Mouse (Mus musculus): ENCODE data around the gene Omt2b.
"Not testable (repeated sequence)": the region's sequence is repeated elsewhere in the genome, so short reads cannot be mapped to it uniquely, and the experiment has no call there.

DNA sequence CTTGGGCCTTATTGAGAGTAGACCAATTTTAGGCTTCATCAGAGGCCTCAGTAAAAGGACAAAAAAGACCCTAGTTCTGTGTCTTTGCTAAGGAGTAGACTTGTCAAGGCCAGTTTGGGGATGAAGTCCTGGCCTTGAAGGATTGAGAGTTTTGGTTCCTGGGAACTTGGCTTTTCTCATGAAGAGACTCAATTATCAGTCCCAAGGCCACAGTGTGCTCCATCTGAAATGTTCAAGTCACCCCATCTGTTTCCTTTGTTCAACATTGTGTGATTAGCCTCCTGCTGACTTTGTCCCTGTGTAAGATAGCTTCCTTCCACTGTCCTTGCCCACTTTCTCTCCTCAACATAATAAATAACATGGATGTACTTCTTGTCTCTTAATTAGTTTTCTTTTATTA, 22.6 kb downstream of the Omt2b start:
- TF ChIP-seq CTCF (conservative IDR thresholded peaks at IDR 0.05; ENCODE audit: low read length); POU5F1 (IDR thresholded peaks at IDR 0.05; ENCODE audit: borderline replicate concordance, low read length): not testable (repeated sequence)
- peak; percentile 58; the same call in 1 of the 2 replicates for TF ChIP-seq NANOG (IDR thresholded peaks at IDR 0.05; ENCODE audit: borderline replicate concordance, low read length)

Data from E14TG2a.4 (cell line).